Mouse (Mus musculus) neural tube, embryonic 14.5 days (tissue): ENCODE data around the gene Agap1. TPM values are rescaled to one million over a fixed set of nuclear protein-coding genes. Genes with fewer than 3 reads are reported as not detected.

ENCODE experiments used
- ATAC-seq: fragments of 200-750 bp; cut with Nextera tagmentation; 2 replicates; pipeline ENCODE4 v1.8.0; 2017; ENCODE audit warnings: low read depth, mild to moderate bottlenecking, moderate TSS enrichment, moderate library complexity
- H3K27ac ChIP-seq: fragments of 300-500 bp; sonication (generic); 2 replicates; pipeline ENCODE4 v1.5.1; 2014; ENCODE audit warnings: low read depth, mild to moderate bottlenecking, control low read depth, low read length, moderate library complexity, mixed read lengths
- H3K27me3 ChIP-seq: fragments of 300-500 bp; sonication (generic); 2 replicates; pipeline ENCODE4 v1.6.1; 2014; ENCODE audit warnings: low read length; ENCODE audit not compliant: control insufficient read depth, insufficient read depth
- H3K36me3 ChIP-seq: fragments of 300-500 bp; sonication (generic); 2 replicates; pipeline ENCODE4 v1.6.1; 2014; ENCODE audit warnings: low read length, mixed read lengths; ENCODE audit not compliant: control insufficient read depth, insufficient read depth
- H3K4me1 ChIP-seq: fragments of 300-500 bp; sonication (generic); 2 replicates; pipeline ENCODE4 v1.6.1; 2014; ENCODE audit warnings: low read length; ENCODE audit not compliant: control insufficient read depth, insufficient read depth
- H3K4me2 ChIP-seq: fragments of 300-500 bp; sonication (generic); 2 replicates; pipeline ENCODE4 v1.6.1; 2014; ENCODE audit warnings: mild to moderate bottlenecking, low read depth, low read length, control low read depth
- H3K4me3 ChIP-seq: fragments of 300-500 bp; sonication (generic); 2 replicates; pipeline ENCODE4 v1.5.1; 2014; ENCODE audit warnings: low read depth, low read length, control low read depth, mixed read lengths
- H3K9ac ChIP-seq: fragments of 300-500 bp; sonication (generic); replicated peaks from 2 replicates; pipeline ENCODE4 v1.6.1; 2014; ENCODE audit warnings: low read depth, mild to moderate bottlenecking, control low read depth, low read length, mixed read lengths
- H3K9me3 ChIP-seq: fragments of 300-500 bp; sonication (generic); 2 replicates; pipeline ENCODE4 v1.6.1; 2016; ENCODE audit warnings: low read length; ENCODE audit not compliant: control insufficient read depth
- WGBS: fragments of 180-500 bp; shearing (Covaris S2); extraction: QIAGEN DNeasy Blood & Tissue Kit; methylation state at CpG from one replicate; pipeline ENCODE4 v1.1.7; 2014; 5-methylcytosine and 5-hydroxymethylcytosine counted together
- polyA plus RNA-seq: library from polyadenylated mRNA; unstranded; fragments of >200 nt; fragmentation: Nextera tagmentation; extraction: Ambion mirVana; gene quantifications from 2 replicates; pipeline ENCODE4 v1.2.1, GENCODE M21; 2014

Agap1 gene
- polyA plus RNA-seq, 1 experiment from 2014 or later: 76.4 TPM

DNA sequence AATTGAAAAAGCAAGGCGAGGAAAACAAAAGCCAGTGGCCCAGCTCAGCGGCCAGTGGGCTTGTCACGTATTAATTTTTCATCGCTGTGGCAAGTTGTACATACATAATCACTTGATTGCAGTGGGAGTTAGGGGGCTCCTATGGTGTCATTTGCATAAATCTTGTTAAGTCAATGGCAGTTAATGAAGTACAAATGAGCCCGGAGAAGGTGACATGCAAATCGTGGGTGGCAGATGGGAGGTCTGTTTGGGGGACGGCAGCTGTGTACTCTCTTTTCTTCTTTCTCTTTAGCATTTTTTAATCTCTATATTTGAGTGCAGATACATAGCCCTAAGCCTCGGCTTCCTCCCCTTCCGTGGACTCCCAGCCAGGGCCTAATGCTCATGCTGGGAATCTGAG, 220.1 kb downstream of the Agap1 start:
- Histone ChIP-seq H3K9ac (no peak overlapping the region), H3K4me3 (no peak overlapping the region), H3K36me3 (peaks cover 17% of the 10 kb centered on the region), H3K4me2 (no peak overlapping the region), H3K27me3 (no peaks in the 10 kb centered on the region), H3K9me3 (no peaks in the 10 kb centered on the region), H3K27ac (peak overlapping the region; percentile 16; the same call in 1 of the 2 replicates), H3K4me1 (peaks cover 46% of the 10 kb centered on the region)
- 35% methylated on average over 9 of the region's 9 CpGs for WGBS
- ATAC-seq: no peak

DNA sequence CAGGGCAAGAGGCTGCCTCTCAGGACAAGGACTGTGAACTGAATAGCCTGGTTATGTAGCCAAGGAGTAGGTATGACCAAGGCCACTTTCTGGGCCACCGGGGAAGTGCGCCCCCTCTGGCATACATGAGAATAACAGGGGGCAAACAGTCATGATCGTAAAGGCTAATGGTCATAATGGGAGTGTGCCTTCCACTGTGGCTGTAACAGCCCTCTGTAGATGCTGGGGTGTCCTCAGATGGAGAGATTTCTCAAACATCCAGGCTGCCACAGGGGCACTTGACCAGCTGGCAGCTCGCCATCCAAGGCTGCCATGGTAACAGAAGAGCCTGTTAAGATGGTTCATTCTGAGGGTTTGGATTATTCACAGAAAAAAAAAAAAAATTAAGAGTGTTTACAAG, 221.8 kb downstream of the Agap1 start:
- no peak overlapping the region for H3K4me3 ChIP-seq
- H3K4me2 ChIP-seq: no peak overlapping the region
- no peak overlapping the region for H3K27ac ChIP-seq
- H3K27me3 ChIP-seq: no peaks in the 10 kb centered on the region
- no peaks in the 10 kb centered on the region for H3K9me3 ChIP-seq
- H3K9ac ChIP-seq: no peak overlapping the region
- 47% methylated on average over 4 of the region's 4 CpGs for WGBS
- peaks cover 40% of the 10 kb centered on the region for H3K4me1 ChIP-seq
- peaks cover 14% of the 10 kb centered on the region for H3K36me3 ChIP-seq
- no peak for ATAC-seq

DNA sequence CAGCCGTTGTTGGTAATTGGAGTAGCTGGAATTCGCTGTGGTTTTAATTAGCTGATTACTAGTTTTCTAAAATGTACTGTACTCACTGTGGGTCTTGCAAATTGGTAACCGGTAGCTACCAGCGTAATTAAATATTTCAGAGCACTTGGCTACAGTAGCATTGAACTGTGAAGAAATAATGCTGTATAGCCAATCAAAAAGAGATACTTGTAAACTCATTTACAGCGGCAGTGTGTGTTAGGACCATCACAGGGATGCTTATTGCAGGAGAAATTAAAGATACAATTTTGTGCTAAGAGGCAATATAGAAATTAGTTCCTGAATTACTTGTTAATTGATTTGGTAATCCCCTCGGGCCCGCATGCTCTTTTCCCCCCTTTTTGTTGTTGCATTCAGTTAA, 226.1 kb downstream of the Agap1 start:
- H3K4me3 ChIP-seq: no peak overlapping the region
- no peak overlapping the region for H3K27ac ChIP-seq
- H3K36me3 ChIP-seq: no peaks in the 10 kb centered on the region
- peaks cover 22% of the 10 kb centered on the region; the same call in 1 of the 2 replicates for H3K4me1 ChIP-seq
- no peaks in the 10 kb centered on the region for H3K27me3 ChIP-seq
- 59% methylated on average over 7 of the region's 7 CpGs for WGBS
- no peak overlapping the region for H3K9ac ChIP-seq
- peak; percentile 49; the same call in 1 of the 2 replicates for ATAC-seq
- H3K4me2 ChIP-seq: no peak overlapping the region
- no peaks in the 10 kb centered on the region for H3K9me3 ChIP-seq

DNA sequence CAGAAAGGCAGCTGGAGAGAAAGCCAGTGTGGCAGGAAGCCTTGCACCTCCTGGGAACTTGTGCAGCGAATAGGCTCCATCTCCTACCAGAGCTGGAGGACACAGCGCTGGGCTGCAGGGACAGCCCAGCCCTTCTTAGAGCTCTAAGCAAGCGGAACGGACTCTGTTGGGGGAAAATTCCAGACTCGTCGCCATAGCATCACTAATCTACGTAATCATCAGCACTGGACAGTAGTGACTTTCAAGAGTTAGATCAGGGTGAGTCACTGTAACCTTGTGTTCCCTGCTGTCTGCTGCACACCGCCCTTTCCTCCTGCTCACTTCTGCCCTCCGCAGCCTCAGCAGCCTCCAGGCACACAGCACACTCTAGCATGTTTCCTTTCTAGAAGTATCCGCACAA, 234.3 kb downstream of the Agap1 start:
- no peaks in the 10 kb centered on the region for H3K9me3 ChIP-seq
- H3K4me2 ChIP-seq: no peak overlapping the region
- 0 out of 2 replicates have a peak, but pooled peaks cover 3% of the 10 kb centered on the region for H3K36me3 ChIP-seq
- H3K9ac ChIP-seq: no peak overlapping the region
- no peaks in the 10 kb centered on the region for H3K27me3 ChIP-seq
- WGBS: 34% methylated on average over 10 of the region's 10 CpGs
- peak; percentile 44; the same call in 1 of the 2 replicates for ATAC-seq
- H3K4me3 ChIP-seq: no peak overlapping the region
- no peak overlapping the region for H3K27ac ChIP-seq
- peaks cover 24% of the 10 kb centered on the region for H3K4me1 ChIP-seq

DNA sequence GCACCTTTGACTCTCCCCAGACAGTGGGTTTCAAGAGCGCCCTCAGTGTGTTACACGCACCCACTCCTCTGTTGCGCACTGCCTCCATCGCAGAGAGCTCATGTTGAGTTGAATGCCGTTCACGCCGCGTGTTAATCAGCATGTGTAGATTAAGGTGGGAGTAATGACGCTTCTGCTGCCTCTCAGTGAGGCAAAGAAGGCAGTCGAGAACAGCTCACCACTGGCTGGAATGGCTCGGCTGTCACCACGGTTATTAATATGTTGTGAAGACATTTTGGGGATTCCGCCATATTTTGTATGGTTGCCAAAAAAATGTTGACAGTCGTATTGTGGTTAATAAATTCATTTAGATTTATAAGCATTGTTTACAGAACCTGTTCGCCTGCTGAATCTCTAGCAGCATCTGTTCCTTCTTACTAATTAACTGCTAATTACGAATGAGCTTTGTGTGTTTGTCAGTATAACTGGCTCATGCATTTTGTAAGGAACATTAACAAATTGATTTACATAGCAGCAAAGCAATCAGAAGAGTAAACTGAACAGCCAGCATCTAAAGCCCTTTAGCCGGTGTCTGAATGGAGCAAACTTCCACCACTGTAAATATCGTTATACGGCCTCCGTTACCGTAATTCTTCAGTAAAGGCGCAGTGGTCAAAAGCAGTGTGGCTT, 235.1 kb downstream of the Agap1 start:
- Histone ChIP-seq H3K27me3 (no peaks in the 10 kb centered on the region), H3K4me1 (peaks cover 24% of the 10 kb centered on the region), H3K9me3 (no peaks in the 10 kb centered on the region), H3K9ac (no peak overlapping the region), H3K4me3 (no peak overlapping the region), H3K4me2 (no peak overlapping the region), H3K36me3 (0 out of 2 replicates have a peak, but pooled peaks cover 3% of the 10 kb centered on the region), H3K27ac (no peak overlapping the region; the same call in 1 of the 2 replicates)
- ATAC-seq: peak; percentile 63
- 52% methylated on average over 22 of the region's 22 CpGs for WGBS

DNA sequence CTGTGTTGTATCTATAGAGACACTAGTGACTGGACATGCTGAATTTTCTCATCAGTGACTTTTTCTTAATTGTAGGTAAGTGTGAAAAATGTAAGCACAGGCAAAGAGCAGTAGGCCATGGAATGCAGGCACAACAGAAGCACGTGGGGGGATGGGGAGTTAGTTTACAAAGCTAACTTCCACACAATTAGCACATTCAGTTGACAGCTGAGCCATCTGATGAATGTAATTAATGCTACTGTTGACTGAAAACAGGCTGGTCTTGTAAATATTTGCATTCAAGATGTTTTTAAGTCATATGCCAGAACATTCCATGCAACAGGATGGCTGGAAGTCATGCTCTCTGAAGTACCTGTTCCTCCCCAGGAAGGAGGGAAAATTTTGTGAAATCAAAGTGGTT, 236.5 kb downstream of the Agap1 start:
- 62% methylated on average over 1 of the region's 1 CpGs for WGBS
- H3K9ac ChIP-seq: no peak overlapping the region
- no peak for ATAC-seq

DNA sequence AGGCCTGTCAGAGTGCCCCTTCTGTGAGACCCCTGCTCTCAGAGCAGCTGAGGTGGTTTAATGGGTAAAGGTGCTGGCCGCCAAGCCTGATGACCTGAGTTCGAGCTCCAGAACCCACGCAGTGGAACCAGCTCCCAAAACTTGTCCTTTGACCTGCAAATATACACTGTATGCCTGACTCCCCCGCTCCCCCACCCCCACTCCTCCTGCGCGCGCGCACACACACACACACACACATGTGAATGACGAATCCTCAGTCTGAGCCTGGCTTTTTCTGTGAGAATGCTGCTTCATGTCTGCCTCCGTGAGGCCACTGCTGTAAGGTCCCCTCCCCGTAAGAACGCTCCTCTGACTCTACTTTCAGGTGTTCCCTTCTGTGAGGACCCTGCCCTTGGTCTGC, 237.8 kb downstream of the Agap1 start:
- Histone ChIP-seq H3K4me2 (no peak overlapping the region), H3K9ac (no peak overlapping the region), H3K36me3 (0 out of 2 replicates have a peak, but pooled peaks cover 3% of the 10 kb centered on the region), H3K4me1 (peaks cover 24% of the 10 kb centered on the region), H3K27ac (no peak overlapping the region), H3K4me3 (no peak overlapping the region), H3K27me3 (no peaks in the 10 kb centered on the region), H3K9me3 (no peaks in the 10 kb centered on the region)
- 90% methylated on average over 12 of the region's 12 CpGs for WGBS
- no peak for ATAC-seq

More for the DNA sequence above, 236.5 kb downstream of the Agap1 start:
- Histone ChIP-seq H3K4me3 (no peak overlapping the region), H3K4me1 (peaks cover 24% of the 10 kb centered on the region), H3K36me3 (0 out of 2 replicates have a peak, but pooled peaks cover 3% of the 10 kb centered on the region), H3K4me2 (no peak overlapping the region), H3K27me3 (no peaks in the 10 kb centered on the region), H3K27ac (no peak overlapping the region), H3K9me3 (no peaks in the 10 kb centered on the region)

DNA sequence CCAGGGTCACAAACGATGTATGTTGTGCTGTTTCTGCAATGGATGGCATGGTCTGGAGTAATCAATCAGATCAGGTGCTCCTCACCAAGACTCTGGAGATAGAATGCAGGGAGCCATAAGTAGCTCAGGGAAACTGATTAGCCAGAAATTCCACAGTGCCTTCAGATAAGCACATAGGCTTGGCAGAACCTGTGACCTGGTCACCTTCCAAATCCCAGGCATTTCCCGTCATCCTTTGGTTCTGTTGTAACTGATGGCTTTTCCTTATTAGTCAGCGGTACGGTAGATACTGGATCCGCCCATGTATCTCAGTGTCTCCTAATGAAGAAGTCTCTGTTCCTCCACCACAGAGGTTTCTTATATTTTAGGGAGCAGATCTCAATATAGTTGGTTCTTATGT, 240.3 kb downstream of the Agap1 start:
- Histone ChIP-seq H3K4me2 (no peak overlapping the region), H3K27me3 (no peaks in the 10 kb centered on the region), H3K36me3 (0 out of 2 replicates have a peak, but pooled peaks cover 3% of the 10 kb centered on the region), H3K9ac (no peak overlapping the region), H3K27ac (no peak overlapping the region), H3K4me3 (no peak overlapping the region), H3K4me1 (peaks cover 9% of the 10 kb centered on the region; the same call in 1 of the 2 replicates), H3K9me3 (no peaks in the 10 kb centered on the region)
- WGBS: 95% methylated on average over 5 of the region's 5 CpGs
- no peak for ATAC-seq

DNA sequence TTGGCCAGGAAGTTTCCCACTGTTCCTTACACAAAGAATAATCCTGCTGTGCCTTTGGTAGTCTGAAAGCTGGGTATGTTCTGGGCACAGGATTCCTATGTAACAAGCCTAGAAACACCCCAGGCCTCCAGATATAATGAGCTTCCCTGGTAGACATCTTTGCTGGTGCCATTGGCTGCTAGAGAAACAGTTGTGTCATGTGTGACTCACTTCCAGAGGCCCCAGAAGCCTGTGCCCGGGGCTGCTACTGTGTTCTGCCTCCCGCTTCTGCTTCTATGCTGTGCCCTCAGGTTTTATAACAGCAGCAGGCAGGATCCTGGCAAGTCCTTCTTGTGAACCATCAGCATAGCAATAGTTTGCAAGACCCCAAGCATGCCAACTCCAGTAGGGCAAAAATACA, 242.6 kb downstream of the Agap1 start:
- 75% methylated on average over 2 of the region's 2 CpGs for WGBS
- H3K36me3 ChIP-seq: 0 out of 2 replicates have a peak, but pooled peaks cover 3% of the 10 kb centered on the region
- H3K27ac ChIP-seq: no peak overlapping the region
- no peak overlapping the region for H3K4me3 ChIP-seq
- H3K27me3 ChIP-seq: no peaks in the 10 kb centered on the region
- peaks cover 26% of the 10 kb centered on the region for H3K4me1 ChIP-seq
- no peak overlapping the region for H3K9ac ChIP-seq
- no peak overlapping the region for H3K4me2 ChIP-seq
- no peaks in the 10 kb centered on the region for H3K9me3 ChIP-seq
- no peak for ATAC-seq
